Mouse (Mus musculus) stomach, embryonic 14.5 days (tissue): ENCODE data around the gene Atg7. TPM values are rescaled to one million over a fixed set of nuclear protein-coding genes. Genes with fewer than 3 reads are reported as not detected.

Source experiments
- ATAC-seq: fragments of 200-750 bp; cut with Nextera tagmentation; 2 replicates; pipeline ENCODE4 v1.8.0; 2017; ENCODE audit warnings: low read depth, moderate TSS enrichment; ENCODE audit not compliant: insufficient number of reproducible peaks, insufficient read depth, low FRiP score
- H3K27ac ChIP-seq: fragments of 300-500 bp; sonication (generic); 2 replicates; pipeline ENCODE4 v1.5.1; 2014; ENCODE audit warnings: mild to moderate bottlenecking, low read length, moderate library complexity, mixed read lengths
- H3K27me3 ChIP-seq: fragments of 300-500 bp; sonication (generic); 2 replicates; pipeline ENCODE4 v1.6.1; 2014; ENCODE audit warnings: low read length, control low read depth, mixed read lengths; ENCODE audit not compliant: control insufficient read depth, insufficient read depth
- H3K36me3 ChIP-seq: fragments of 300-500 bp; sonication (generic); 2 replicates; pipeline ENCODE4 v1.6.1; 2014; ENCODE audit warnings: mild to moderate bottlenecking, control low read depth, low read length, moderate library complexity, mixed read lengths; ENCODE audit not compliant: control insufficient read depth, insufficient read depth
- H3K4me1 ChIP-seq: fragments of 300-500 bp; sonication (generic); 2 replicates; pipeline ENCODE4 v1.6.1; 2014; ENCODE audit warnings: low read length, control low read depth, mixed read lengths; ENCODE audit not compliant: control insufficient read depth, insufficient read depth
- H3K4me2 ChIP-seq: fragments of 300-500 bp; sonication (generic); replicated peaks from 2 replicates; pipeline ENCODE4 v1.6.1; 2014; ENCODE audit warnings: low read depth, low read length, control low read depth
- H3K4me3 ChIP-seq: fragments of 300-500 bp; sonication (generic); 2 replicates; pipeline ENCODE4 v1.5.1; 2014; ENCODE audit warnings: low read depth, low read length, control low read depth
- H3K9ac ChIP-seq: fragments of 300-500 bp; sonication (generic); replicated peaks from 2 replicates; pipeline ENCODE4 v1.6.1; 2014; ENCODE audit warnings: low read depth, mild to moderate bottlenecking, control low read depth, low read length, moderate library complexity, mixed read lengths
- H3K9me3 ChIP-seq: fragments of 300-500 bp; sonication (generic); 2 replicates; pipeline ENCODE4 v1.6.1; 2016; ENCODE audit warnings: low read depth, low read length, control low read depth; ENCODE audit not compliant: control insufficient read depth
- WGBS: fragments of 180-500 bp; shearing (Covaris S2); extraction: QIAGEN DNeasy Blood & Tissue Kit; methylation state at CpG from one replicate; pipeline ENCODE4 v1.1.7; 2014; 5-methylcytosine and 5-hydroxymethylcytosine counted together
- polyA plus RNA-seq: library from polyadenylated mRNA; unstranded; fragments of >200 nt; fragmentation: Nextera tagmentation; extraction: Ambion mirVana; gene quantifications from 2 replicates; pipeline ENCODE4 v1.2.1, GENCODE M21; 2014

Atg7 gene
- polyA plus RNA-seq, 1 experiment from 2014 or later = 23.2 TPM

DNA sequence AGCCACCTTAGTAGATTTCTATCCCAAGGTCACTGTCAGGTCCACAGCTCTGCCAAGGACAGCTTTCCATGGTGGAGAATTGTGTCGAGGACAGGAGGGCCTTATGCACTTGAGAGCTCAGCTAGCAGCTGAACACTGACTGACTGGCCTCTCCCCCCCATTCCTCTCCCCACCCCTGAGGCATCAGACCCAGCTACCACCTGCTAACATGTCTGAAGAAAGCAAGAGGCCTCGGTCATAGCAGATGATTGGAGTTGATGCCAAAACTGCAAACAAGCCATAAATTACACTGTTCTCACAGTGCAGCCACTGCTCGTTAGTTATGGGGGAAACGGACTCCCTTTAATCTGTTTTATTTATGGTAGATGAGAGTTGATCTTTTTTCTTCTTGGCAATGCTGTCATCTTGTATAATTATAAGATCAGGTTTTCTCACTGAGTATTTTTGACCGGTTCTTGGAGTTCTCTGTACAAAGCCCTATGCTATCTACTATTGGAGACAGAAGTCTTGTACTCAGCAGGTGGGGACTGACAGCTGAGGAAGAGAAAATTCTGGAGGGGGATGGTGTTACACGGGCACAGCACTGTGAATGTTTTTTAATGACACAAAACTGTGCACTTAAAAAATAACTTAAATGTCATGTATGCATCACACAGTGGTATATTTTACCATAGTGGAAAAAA lies 171.4 kb downstream of the Atg7 start:
- Histone ChIP-seq H3K9me3 (no peaks in the 10 kb centered on the region), H3K4me1 (0 out of 2 replicates have a peak, but pooled peaks cover 3% of the 10 kb centered on the region), H3K36me3 (no peaks in the 10 kb centered on the region), H3K4me2 (no peak overlapping the region), H3K27me3 (no peaks in the 10 kb centered on the region), H3K4me3 (no peak overlapping the region), H3K9ac (no peak overlapping the region), H3K27ac (no peak overlapping the region)
- 51% methylated on average over 6 of the region's 6 CpGs for WGBS
- no peak for ATAC-seq

DNA sequence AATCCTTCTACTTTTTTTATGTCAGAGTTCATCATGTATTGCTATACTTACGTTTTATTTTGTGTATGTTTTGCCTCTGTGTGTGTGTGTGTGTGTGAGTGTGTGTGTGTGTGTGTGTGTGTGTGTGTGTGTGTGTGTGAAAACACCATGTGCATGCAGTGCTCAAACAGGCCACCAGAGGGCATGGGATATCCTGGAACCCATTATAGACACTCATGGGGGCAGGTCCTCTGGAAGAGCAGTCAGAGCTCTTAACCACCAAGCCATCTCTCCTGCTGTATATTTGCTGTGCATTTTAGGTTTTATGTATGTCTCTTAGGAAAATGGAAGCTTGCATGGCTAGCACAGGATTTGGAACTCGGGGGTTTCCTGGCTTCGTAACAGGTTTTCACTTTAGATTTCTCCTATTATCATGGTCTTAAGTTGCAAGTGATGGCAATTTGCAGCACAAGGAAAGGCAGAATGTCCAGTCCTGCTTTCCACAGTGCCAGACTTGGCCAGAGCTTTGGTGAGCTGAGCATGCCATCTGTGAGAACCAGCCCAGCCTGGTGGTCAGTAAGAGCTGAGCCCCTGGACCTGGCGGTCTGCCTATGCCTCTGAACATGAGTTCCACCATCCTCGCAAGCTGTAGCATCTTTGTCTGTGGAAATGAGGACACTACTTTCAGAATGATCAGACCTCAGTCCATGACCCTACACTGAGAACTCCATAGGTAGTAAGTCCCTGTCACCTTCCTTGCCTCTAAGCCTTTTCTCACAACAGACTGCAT lies 172.2 kb downstream of the Atg7 start:
- Histone ChIP-seq H3K9me3 (no peaks in the 10 kb centered on the region), H3K4me2 (no peak overlapping the region), H3K4me3 (no peak overlapping the region), H3K9ac (no peak overlapping the region), H3K36me3 (no peaks in the 10 kb centered on the region), H3K27me3 (no peaks in the 10 kb centered on the region), H3K4me1 (peaks cover 6% of the 10 kb centered on the region), H3K27ac (no peak overlapping the region)
- ATAC-seq = no peak
- WGBS = 95% methylated on average over 5 of the region's 5 CpGs

DNA sequence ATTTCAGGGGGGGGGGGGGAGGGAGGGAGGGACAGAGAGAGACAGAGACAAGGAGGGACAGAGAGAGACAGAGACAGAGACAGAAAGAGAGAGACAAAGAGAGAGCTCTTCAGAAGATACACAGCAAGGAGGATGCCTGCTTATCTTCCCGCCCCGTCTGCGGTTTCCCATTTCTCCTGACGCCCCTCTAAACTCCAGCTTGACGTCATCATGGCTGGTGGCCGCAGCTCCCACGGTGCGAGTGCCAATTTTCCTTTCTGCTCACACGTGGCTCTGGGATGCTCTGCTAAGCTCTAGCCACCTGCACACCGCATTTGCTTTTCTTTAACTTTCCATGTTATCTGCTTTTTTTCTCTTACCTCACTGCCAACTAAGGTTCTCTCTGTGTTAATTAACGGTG lies 175.1 kb downstream of the Atg7 start:
- H3K4me2 ChIP-seq = no peak overlapping the region
- no peak for ATAC-seq

DNA sequence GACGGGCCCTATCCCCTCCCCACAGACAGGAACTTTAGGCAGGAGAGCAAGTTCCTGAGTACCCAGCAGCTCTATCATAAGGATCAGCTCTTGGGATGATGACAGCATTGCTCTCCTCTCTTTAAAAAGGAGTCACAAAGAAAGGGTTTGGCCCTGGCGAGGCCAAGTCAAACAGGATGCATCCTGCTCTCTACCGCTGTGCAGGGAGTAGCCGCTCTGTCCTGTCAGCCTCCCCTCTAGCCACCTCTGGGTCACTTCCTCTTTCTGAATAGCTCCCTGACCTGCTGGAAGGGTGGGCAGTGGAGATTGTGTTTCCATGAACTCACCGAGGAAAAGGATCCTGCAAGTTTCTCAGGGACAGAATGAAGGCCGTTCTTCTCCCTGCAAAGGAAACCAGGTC lies 175.6 kb downstream of the Atg7 start:
- Histone ChIP-seq H3K27ac (no peak overlapping the region), H3K27me3 (no peaks in the 10 kb centered on the region), H3K4me2 (no peak overlapping the region), H3K4me3 (no peak overlapping the region), H3K36me3 (no peaks in the 10 kb centered on the region), H3K4me1 (peaks cover 13% of the 10 kb centered on the region), H3K9ac (no peak overlapping the region), H3K9me3 (no peaks in the 10 kb centered on the region)
- 45% methylated on average over 6 of the region's 6 CpGs for WGBS
- 0 out of 2 replicates have a peak, but pooled peaks have one; percentile 40 for ATAC-seq

More for the DNA sequence above, 175.1 kb downstream of the Atg7 start:
- Histone ChIP-seq H3K4me1 (peaks cover 13% of the 10 kb centered on the region), H3K4me3 (no peak overlapping the region), H3K9me3 (no peaks in the 10 kb centered on the region), H3K27ac (no peak overlapping the region), H3K36me3 (no peaks in the 10 kb centered on the region), H3K9ac (no peak overlapping the region), H3K27me3 (no peaks in the 10 kb centered on the region)
- WGBS = 22% methylated on average over 11 of the region's 11 CpGs

DNA sequence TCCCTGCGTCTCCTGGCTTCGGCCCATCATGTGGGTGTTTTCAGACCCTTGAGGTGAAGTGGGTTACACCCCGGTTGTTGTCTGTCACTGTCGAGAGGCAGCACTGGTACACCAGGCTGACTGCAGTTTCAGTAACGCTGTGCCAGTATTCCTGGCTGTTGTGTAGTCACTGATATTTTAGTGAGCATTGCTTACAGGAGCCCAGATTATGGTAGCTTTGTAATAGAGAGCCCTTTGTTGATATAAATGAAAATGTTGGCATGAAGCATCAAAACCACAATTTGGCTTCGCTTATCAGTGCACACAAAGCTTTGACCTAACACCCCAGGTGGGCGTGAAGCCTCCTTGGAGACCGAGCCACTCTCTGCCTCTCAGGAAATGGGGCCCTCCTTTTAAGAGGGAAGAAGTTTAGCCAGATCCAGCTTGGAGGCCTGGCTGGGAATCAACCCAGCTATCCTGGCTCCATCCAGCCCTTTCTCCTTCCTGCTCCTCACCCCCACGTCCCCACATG lies 177.1 kb downstream of the Atg7 start:
- H3K27me3 ChIP-seq = no peaks in the 10 kb centered on the region
- WGBS = 47% methylated on average over 9 of the region's 9 CpGs
- no peaks in the 10 kb centered on the region for H3K36me3 ChIP-seq
- H3K4me1 ChIP-seq = peaks cover 13% of the 10 kb centered on the region
- H3K27ac ChIP-seq = peak overlapping the region; percentile 27; the same call in 1 of the 2 replicates
- no peak overlapping the region for H3K4me3 ChIP-seq
- H3K9me3 ChIP-seq = no peaks in the 10 kb centered on the region
- no peak overlapping the region for H3K9ac ChIP-seq
- ATAC-seq = no peak
- H3K4me2 ChIP-seq = no peak overlapping the region

DNA sequence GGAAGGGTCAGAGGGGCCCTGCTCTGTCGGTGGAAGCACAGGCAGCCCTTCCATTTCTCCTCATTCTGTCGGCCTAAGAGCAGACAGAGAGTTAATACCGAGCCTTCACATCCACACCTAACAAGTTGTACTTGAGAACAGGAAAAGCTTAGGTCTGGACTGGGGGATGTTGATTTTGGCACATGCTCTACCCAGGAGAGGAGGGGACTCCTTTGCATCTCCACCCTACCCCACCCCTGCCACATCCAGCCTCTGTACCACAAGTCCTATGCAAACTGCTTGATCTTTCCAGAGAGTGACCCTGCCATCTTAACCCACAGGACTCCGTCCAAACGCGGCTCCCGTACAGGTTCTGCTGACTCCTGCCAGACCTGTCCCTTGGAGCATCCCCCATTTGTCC lies 178.7 kb downstream of the Atg7 start:
- no peaks in the 10 kb centered on the region for H3K36me3 ChIP-seq
- no peak overlapping the region for H3K4me2 ChIP-seq
- 85% methylated on average over 7 of the region's 7 CpGs for WGBS
- ATAC-seq = no peak
- no peak overlapping the region for H3K9ac ChIP-seq
- no peak overlapping the region for H3K4me3 ChIP-seq
- peaks cover 13% of the 10 kb centered on the region for H3K4me1 ChIP-seq
- no peaks in the 10 kb centered on the region for H3K9me3 ChIP-seq
- H3K27ac ChIP-seq = no peak overlapping the region
- H3K27me3 ChIP-seq = no peaks in the 10 kb centered on the region

DNA sequence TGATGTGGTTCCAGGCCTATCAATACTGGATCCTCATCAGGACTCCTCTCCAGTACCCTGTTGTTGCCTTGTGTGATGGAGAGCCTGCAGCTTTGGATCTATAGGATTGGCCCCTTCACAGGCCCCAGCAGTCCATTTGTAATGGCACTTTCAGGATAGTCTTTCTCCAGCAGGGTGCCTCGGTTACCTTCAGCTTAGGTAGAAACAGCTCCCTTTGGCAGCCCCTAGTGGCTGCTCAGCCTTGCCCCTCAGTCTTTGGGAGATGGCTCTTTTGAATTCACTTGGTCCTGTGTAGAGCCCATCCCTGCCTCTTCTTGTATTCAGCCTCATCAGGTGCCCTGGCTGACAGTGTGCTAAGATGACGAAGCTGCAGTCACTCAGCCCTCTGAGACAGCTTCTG lies 184.0 kb downstream of the Atg7 start:
- Histone ChIP-seq H3K4me3 (no peak overlapping the region), H3K36me3 (no peaks in the 10 kb centered on the region), H3K9me3 (no peaks in the 10 kb centered on the region), H3K4me1 (no peaks in the 10 kb centered on the region), H3K9ac (no peak overlapping the region), H3K27ac (no peak overlapping the region), H3K27me3 (no peaks in the 10 kb centered on the region), H3K4me2 (no peak overlapping the region)
- 73% methylated on average over 2 of the region's 2 CpGs for WGBS
- no peak for ATAC-seq

DNA sequence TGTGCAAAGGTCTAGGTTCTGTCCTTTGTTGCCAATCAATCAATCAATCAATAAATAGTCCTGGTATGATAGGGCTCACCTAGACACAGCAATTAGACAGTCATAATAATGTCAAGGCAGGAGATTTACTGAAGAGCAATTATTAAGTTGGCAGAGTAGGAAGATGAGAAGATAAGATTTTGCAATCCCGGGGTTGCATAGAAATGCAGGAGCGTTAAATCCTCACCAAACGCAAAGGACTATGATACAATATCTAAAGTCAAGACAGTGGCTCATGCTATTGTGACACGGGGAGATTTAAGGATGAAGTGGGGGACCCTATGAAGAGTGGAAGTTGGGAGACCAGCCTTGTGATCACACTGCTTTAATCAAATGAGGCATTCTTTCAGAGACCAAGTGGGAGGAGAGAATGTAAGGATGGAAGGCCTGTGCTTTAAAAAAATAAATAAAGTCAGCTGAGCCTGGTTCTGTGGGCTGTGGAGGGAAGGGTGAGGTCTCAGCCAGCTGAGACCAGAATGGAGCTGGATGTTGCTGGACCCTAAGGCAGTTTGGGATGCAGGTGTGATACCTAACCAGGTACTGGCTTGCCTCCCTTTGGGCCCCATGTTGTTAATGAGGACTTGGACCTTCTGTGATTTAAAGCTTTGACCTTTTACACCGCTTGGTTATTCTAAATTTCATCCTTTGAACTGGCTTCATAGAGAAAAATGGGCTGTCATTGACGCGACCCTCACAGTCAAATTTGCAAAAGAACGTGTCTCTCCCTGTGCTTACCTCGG lies 187.0 kb downstream of the Atg7 start:
- ATAC-seq = no peak
- no peaks in the 10 kb centered on the region for H3K27me3 ChIP-seq
- no peaks in the 10 kb centered on the region for H3K36me3 ChIP-seq
- H3K4me3 ChIP-seq = no peak overlapping the region
- H3K27ac ChIP-seq = no peak overlapping the region
- H3K4me1 ChIP-seq = peaks cover 7% of the 10 kb centered on the region; the same call in 1 of the 2 replicates
- WGBS = 73% methylated on average over 9 of the region's 9 CpGs
- H3K4me2 ChIP-seq = no peak overlapping the region
- H3K9ac ChIP-seq = no peak overlapping the region
- no peaks in the 10 kb centered on the region for H3K9me3 ChIP-seq
